Mouse (Mus musculus) ES-E14 (cell line): Measurements from ENCODE around the gene Fance.

Source experiments
- CHD2 ChIP-seq: IDR thresholded peaks from 2 replicates; pipeline ENCODE4 v1.6.1; 2014; ENCODE audit warnings: mild to moderate bottlenecking, low read depth, low read length, inconsistent platforms
- HCFC1 ChIP-seq: IDR thresholded peaks from 2 replicates; pipeline ENCODE4 v1.6.1; 2012; ENCODE audit warnings: low read length, inconsistent platforms, borderline replicate concordance; ENCODE audit not compliant: insufficient read depth
- MAFK ChIP-seq: IDR thresholded peaks from 2 replicates; pipeline ENCODE4 v1.6.1; 2014; ENCODE audit warnings: mild to moderate bottlenecking, low read depth, low read length, inconsistent platforms; ENCODE audit not compliant: insufficient read depth
- ZC3H11A ChIP-seq: IDR thresholded peaks from 2 replicates; pipeline ENCODE4 v1.6.1; 2012; ENCODE audit warnings: low read depth, mild to moderate bottlenecking, inconsistent platforms, low read length, borderline replicate concordance
- ZNF384 ChIP-seq: IDR thresholded peaks from 2 replicates; pipeline ENCODE4 v1.6.1; 2012; ENCODE audit warnings: low read depth, low read length, inconsistent platforms

GRCm38 (mm10) chr17:28362653-28363292 lies 49.5 kb downstream of the Fance start:
- TF ChIP-seq CHD2 (no peak), MAFK (no peak), ZC3H11A (no peak), HCFC1 (no peak), ZNF384 (no peak)
